Mouse (Mus musculus) liver, embryonic 14.5 days (tissue): ENCODE measurements around the gene Tdrd6.

ENCODE experiments used
- CTCF ChIP-seq: IDR thresholded peaks from 2 replicates; pipeline ENCODE4 v1.5.1; 2016; ENCODE audit warnings: antibody characterized with exemption, low read depth, control low read depth
- EP300 ChIP-seq: IDR thresholded peaks from 2 replicates; pipeline ENCODE4 v1.6.1; 2016; ENCODE audit warnings: antibody characterized with exemption, low read depth

DNA sequence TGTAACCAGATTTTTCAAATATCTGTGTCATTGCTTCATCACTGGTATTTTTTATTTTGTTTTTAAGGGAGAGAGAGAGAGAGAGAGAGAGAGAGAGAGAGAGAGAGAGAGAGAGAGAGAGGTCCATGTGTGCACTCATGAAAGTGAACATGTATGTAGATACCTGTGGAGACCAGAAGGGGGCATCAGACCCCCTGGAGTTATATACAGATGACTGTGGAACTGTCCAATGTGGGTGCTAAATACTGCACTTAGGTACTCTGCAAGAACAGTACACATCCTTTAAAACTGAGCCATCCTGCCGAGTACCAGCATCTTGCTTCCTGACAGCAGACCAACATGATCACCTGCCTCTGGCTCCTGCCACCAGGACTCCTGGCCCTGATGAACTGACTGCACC lies 46.1 kb upstream of the Tdrd6 start:
- TF ChIP-seq CTCF, result 0 out of 2 replicates have a peak, but pooled peaks have one; percentile 13
- TF ChIP-seq EP300, result no peak
